8 mouse cellular contexts compared by ENCODE assay signal in the genomic region with DNA sequence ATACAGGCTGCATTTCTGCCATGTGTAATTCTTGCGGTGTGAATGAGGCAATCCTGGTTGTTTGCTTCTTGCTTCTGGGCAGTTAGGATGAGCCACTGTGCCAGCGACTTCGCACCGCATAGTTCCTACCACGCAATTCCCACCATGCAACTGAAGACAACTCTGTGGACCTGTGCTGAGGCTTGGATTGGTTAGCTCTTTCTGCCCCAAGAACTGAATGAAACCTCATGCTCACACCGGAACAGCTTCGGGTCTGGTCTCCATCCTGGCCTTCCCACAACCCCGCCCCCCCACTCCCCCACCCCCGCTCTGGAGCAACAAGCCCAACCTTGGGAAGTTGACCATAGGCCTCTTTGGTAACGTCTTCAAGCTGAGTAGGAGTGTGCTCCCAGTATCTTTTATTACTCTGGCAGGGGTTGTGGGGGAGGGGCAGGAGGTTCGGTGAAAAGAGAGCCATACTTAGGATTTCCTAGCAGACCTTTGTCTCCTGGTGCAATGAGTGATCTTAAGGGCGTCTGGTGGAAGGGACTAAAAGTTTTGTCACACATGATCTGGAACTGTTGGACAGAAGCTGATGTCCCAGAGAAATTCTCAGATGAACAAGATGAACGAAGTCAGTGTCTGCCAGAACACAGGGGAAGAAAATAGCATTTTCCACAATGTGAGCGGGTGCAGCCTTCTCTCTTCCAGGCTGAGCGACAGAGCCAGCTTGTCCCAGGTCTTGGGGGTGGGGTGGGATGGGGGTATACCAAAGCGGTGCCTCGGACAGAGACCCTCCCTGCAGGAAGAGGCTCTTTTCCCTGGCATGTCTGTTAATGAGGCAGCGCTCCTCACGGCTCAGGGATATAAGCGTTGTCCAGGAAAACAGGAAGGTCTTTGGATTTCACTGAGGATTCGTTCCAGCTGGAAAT. TPM values are rescaled to one million over a fixed set of nuclear protein-coding genes. Genes with fewer than 3 reads are reported as not detected.
DNase-seq lines count a peak whose midpoint lies in the region; ATAC-seq and TF ChIP-seq lines count a peak whose summit lies in the region.

No protein-coding gene starts in this region.

- H3K27me3 ChIP-seq in testis, adult 2 months (ENCODE audit: control insufficient read depth, insufficient read depth, low read length), result no peaks in the 10 kb centered on the region

- no peak overlapping the region for H3K27ac ChIP-seq in brown adipose tissue, adult 24 weeks (replicated peaks; ENCODE audit: low read depth, low read length)
- H3K27ac ChIP-seq in testis, adult 2 months (ENCODE audit: control insufficient read depth, insufficient read depth, low read depth, low read length), result 0 out of 2 replicates have a peak overlapping the region, but pooled peaks have one; percentile 39

- TF ChIP-seq POLR2A in testis, adult 2 months (IDR thresholded peaks at IDR 0.05; ENCODE audit: control insufficient read depth, low read depth, low read length), result no peak

- peak; percentile 92 for DNase-seq in heart, adult 11 months
- DNase-seq in heart, adult 8-10 months (ENCODE audit: low spot score), result no peak
- DNase-seq in gonadal fat pad, adult 2 months (ENCODE audit: low read depth), result peak; percentile 94
- DNase-seq in kidney, adult 8-10 months, result peak; percentile 33 to 78
- DNase-seq in thymus, adult 18-20 months, result no peak

- no peak for TF ChIP-seq CTCF in testis, adult 2 months (IDR thresholded peaks at IDR 0.05; ENCODE audit: control insufficient read depth, insufficient read depth, insufficient replicate concordance, low read depth, low read length)

- no peaks in the 10 kb centered on the region for H3K4me1 ChIP-seq in brown adipose tissue, adult 24 weeks (ENCODE audit: control insufficient read depth, insufficient read depth, insufficient read length, low read length)
- peaks cover 10% of the 10 kb centered on the region for H3K4me1 ChIP-seq in testis, adult 2 months (ENCODE audit: control insufficient read depth, insufficient read depth, low read length)

- ATAC-seq in megakaryocyte progenitor cell, adult 5-6 weeks (replicated peaks; ENCODE audit: poor library complexity), result peak; percentile 83

- peak overlapping the region; percentile 36 for H3K4me3 ChIP-seq in brown adipose tissue, adult 24 weeks (ENCODE audit: insufficient read depth, low read depth, low read length)
- peak overlapping the region; percentile 36 for H3K4me3 ChIP-seq in testis, adult 2 months (ENCODE audit: control insufficient read depth, low read depth, low read length)

- no peaks in the 10 kb centered on the region for H3K36me3 ChIP-seq in testis, adult 2 months (ENCODE audit: control insufficient read depth, insufficient read depth, low read length)

RNA-seq across cellular contexts. Expression of a gene that starts 32.1 kb away (rescaled TPM):
- 1 to 10 TPM; 2.3 to 3.5 (median 2.4) TPM for total RNA-seq in heart, adult 8-10 months (2022)
- 16.5 and 18.2 TPM in 2 replicates for polyA plus RNA-seq in brown adipose tissue, adult 24 weeks (2012; ENCODE audit: insufficient read depth, insufficient read length, missing spikeins)
- 3.2 and 3.9 TPM in 2 replicates for polyA plus RNA-seq in gonadal fat pad, adult 2 months (2012; rRNA removed)
- total RNA-seq in megakaryocyte progenitor cell, adult 5-6 weeks (2015), result 17.0 and 20.6 TPM in 2 replicates
- 17.4 and 17.5 TPM in 2 replicates for total RNA-seq in megakaryocyte progenitor cell, adult 5-6 weeks (2017)
- polyA plus RNA-seq in testis, adult 2 months (2012; rRNA removed), result 1.1 and 1.4 TPM in 2 replicates

RNA-seq across cellular contexts. Expression of a gene that starts 34.1 kb away (rescaled TPM):
- total RNA-seq in heart, adult 8-10 months (2022), result 10 to 100 TPM; 19.8 to 22.4 (median 21.7) TPM
- 5.9 and 6.0 TPM in 2 replicates for polyA plus RNA-seq in brown adipose tissue, adult 24 weeks (2012; ENCODE audit: insufficient read depth, insufficient read length, missing spikeins)
- polyA plus RNA-seq in gonadal fat pad, adult 2 months (2012; rRNA removed), result 167 and 205 TPM in 2 replicates
- total RNA-seq in megakaryocyte progenitor cell, adult 5-6 weeks (2015), result 85.2 and 93.9 TPM in 2 replicates
- 66.5 and 75.7 TPM in 2 replicates for total RNA-seq in megakaryocyte progenitor cell, adult 5-6 weeks (2017)
- 20.0 and 20.8 TPM in 2 replicates for polyA plus RNA-seq in testis, adult 2 months (2012; rRNA removed)

Comparison
In these comparisons a context has a peak if more than half of its experiments do, and no peak if none do; other contexts are left out.
1. DNase-seq: peak in heart, adult 11 months (single experiment), gonadal fat pad, adult 2 months (single experiment) and kidney, adult 8-10 months (2 of 2); none in heart, adult 8-10 months (single experiment) and thymus, adult 18-20 months (0 of 2).